Mouse (Mus musculus) urinary bladder, postnatal 25 days (tissue): ENCODE measurements around the gene Ube2d3.
"Not testable (repeated sequence)": the region's sequence is repeated elsewhere in the genome, so short reads cannot be mapped to it uniquely, and the experiment has no call there.

Experiments used
- DNase-seq: peaks from one replicate; pipeline ENCODE4 v3.0.0; 2022; ENCODE audit warnings: low spot score

The Ube2d3 gene

DNA sequence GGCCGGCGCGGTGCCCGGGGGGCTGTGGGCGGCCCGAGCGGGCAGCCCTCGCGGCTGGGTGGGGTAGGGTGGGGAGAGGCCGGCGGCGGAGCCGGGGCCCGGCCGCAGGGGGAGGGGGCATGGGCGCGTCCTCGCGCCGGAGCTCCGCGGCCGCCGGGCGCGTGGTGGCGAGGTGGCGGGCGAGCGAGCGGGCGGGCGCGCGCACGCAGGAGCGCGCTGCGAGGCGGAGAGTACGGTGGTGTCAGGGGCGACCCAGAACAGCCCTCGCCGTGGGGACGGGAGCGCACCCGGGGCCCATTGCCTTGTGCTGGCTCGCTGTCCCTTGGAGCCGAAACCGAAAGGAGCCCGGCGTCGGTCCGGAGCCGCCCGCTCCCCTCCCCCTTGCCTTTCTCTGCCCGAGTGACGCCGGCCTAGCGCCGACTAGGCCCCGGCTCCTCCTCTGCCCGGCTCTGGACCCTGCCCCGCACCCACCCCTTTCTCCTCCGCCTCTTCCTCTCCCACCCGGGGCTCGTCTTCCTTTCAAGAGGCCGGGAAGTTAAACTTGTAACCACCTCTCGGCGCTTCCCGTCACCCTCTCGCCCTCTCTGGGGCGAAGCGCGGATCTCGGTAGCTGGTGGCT lies 1.1 kb downstream of the Ube2d3 start:
- DNase-seq: peak; percentile 67

DNA sequence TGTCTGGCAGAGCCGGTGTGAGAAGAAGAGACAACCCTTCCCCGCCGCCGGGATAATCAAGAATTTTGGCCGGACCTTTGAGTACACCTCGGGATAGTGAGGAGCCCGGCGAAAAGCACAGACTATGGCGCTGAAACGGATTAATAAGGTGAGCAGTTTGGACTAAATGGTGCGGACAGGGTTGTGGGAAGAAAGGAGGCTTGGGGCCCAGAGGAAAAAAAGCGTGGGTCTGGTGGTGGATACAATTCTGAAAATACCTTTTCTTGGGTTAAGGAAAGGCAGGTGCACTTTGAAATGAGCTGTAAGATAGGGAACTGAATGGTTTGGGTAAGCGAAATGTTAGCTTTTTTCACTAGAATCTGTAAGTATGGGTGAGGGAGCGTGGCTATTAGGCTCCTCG lies 1.7 kb downstream of the Ube2d3 start:
- no peak for DNase-seq

DNA sequence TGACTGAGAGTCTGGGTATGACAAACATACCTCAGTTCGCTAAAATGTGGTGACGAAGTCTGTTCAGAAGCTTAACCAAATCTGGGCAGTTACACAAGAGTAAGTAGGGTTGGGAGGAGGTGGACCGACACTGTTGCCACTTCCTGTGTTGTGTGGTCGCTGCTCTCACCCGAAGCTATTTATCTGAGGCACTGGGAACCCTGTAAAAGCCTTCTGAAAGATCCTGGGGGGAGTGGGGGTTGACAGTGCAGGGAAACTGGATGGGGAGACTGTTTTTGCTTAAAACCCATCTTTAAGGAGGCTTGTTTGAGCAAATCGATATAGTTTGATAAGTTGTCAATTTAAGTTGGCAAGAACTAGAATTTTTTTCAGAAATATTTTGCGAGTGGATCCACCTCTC lies 2.3 kb downstream of the Ube2d3 start:
- peak; percentile 9 for DNase-seq

DNA sequence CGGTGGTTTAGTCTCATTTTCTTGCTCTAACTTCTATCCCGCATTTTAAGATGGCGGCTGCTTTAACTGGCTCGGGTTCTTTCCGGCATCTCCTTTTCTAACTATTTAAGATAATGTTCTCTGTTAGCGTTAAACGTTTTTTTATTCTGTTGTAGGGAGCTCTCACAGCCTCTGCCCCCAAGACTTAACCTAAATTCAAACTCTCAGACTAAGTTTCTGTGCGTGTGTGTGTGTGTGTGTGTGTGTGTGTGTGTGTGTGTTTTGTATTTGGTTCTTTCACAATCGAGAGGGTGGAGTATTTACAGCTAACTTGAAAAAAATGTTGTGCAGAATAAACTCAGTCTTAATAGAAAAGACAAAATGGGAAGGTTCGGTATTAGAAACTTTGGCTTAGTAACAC lies 2.7 kb downstream of the Ube2d3 start:
- no peak for DNase-seq

DNA sequence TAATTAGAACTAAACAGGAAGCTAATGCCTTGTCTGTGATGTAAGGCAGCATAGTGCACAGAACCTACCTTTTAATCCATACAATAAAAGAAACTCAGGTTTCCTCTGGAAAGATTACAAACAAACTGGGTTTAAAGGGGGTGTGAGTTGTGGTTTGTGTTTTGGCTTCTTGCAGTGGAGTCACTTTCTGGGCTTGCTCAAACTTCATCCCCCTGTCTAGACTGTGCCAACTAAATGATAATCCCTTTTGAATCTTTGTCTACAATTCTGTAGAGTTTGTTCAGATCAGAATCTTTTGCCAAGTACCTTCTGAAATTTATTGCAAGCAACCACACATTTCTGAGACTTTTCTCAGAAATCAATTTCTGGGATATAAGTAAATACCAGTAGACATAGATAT lies 7.0 kb downstream of the Ube2d3 start:
- no peak for DNase-seq

DNA sequence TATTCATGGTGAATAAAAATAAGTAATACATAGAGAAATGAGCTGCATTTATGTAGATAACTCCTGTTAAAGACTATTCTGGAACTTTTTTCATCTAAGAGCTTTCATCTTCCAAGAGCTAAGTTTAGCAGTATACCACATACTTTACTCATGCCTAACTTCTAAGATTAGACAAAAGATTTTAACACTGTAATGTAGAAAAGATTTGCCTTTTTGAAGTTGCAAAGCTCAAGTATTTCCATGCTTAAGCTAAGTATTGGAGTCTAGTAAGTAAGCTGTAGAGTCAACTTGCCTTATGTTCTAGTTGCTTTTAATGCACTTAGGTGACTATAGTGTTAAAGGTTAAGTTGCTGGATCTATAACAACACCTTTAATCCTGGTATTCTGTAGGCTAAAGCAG lies 21.0 kb downstream of the Ube2d3 start:
- DNase-seq: no peak

DNA sequence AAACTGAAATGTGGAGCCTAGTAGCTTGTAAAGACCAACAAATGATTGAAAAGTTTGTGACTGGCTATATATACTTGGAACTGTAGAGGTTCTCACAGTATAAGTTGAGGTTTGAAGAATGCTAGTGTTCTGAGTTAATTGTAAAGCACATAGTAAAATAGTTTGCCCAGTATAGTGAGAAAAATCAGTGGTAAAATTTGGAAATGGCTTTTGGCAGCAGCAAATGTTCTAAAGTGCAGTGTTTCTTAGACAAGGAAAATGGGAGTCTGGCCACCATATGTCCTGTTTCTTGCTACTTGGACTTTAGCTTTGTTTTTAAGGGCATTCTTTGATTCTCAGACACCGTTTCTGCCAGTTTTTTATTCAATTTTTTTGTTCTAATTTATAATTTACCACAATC lies 30.5 kb downstream of the Ube2d3 start:
- DNase-seq: no peak

DNA sequence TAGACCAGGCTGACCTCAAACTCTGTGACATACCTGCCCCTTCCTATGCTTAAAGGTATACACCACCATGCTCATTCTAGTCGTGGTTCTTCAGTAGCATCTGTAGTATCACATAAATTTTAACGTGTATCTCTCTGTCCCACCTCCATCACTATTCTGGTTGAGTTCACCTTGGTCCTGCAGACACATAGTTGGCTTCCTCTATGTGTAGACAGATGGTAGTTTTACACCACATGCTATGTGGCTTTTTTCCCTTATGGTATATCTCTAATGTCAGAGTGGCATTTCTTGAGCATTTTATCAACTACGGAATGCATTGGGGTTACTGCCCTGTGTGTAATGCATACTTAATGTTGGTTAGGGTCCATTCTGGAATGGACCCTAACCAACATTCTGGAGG lies 31.2 kb downstream of the Ube2d3 start:
- DNase-seq: no peak

DNA sequence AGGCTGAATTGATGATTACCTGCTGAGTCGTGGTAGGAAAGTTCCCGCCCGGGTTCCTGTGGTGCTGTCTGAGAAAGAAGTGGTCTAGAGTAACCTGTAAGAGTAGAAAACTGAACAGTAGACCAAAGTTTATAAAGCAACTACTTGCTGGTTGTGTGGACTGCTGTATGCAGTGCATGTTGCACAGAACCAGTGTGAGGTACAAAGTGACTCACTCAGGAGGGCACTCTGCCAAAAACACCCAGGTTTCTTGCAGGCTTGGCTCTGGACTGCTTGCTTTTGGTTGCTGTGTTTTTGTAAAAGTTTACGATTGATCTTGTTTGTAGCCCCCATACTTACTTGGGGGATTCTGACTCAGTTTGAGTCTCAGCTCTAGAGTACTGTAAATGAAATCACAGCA lies 32.0 kb downstream of the Ube2d3 start:
- peak; percentile 74 for DNase-seq

DNA sequence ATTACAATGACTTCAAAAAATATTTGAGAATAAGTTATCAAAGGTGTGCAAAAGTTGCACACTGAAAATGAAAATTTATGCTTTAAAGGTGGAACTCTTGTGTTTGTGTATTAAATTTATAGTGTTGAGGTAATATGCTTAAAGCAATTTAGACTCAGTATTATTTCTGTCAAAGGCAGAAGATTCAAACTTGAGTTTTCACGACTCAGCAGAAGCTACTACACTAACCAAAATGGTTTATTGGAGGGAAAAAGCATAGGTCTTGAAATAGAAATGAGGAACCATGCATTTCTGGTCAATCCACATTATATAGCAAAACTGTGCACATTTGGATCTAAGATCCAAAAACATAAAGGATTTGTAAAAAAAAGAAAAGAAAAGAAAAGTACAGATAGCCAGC lies 32.9 kb downstream of the Ube2d3 start:
- no peak for DNase-seq

DNA sequence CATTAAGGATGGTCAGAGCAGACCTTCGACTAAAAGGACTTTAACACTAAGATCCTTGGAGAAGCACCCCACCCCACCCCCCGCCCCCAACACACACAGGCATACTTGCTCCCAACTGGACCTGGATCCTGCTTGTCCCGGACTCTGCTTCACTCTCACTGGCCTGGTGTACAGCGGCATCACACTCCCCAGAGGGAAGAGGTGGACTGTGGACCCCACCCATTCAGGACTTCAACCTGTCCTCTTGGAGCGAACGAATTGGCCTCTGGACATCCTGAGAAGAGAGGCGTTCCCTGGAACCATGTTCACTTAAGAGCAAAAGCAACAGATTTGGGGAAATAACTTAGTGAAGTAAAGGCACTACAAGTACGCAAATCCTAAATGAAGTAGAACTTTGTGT lies 37.1 kb downstream of the Ube2d3 start:
- no peak for DNase-seq

DNA sequence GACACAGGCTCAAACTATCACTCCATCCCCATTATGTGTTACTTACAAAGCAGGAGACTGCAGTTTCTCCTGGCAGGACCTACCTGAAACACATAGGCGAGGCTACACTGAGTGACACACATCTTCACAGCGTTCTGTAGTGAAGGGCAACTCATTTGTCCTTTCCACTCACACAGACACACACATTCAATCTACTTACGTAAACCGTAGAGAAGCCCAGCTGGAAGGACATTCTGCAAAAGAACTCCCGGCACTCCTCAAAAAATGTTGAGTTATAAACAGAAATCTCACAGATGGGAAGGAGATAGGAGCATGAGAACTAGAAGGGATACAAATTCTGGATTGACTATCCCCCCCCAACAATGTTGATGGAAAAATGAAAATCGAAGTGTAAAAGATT lies 38.3 kb downstream of the Ube2d3 start:
- no peak for DNase-seq

DNA sequence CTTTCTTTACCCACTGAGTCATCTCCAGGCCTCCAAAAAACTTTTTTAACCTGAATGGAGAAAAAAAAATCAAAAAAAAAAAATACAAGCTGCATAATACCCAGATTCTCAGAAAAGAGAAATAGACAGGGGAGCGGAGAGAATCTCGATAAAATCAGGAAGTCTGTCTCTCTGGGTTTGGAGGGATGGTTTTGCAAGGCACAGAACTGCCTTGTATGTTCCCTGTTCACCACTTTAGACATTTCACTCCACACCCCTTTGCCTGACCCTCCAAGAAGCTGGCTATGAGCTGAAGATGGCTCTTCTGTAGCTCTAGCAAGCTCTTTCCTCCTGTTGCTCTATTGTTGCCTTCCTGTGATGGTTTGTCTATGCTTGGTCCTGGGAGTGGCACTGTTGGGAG lies 39.0 kb downstream of the Ube2d3 start:
- no peak for DNase-seq

DNA sequence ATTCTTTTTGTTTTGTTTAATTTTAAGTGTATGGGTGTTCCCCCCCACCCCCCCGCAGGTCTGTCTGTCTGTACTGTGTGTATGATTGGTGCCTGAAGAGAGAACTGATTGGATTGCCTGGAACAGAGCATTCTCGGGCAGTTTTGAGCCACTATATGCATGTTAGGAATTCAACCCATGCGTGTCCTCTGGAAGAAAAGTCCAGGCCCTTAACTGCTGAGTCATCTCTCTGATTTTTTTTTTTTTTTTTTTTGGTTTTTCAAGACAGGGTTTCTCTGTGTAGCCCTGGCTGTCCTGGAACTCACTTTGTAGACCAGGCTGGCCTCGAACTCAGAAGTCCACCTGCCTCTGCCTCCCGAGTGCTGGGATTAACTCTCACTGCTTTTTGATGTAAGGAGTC lies 41.1 kb downstream of the Ube2d3 start:
- DNase-seq: not testable (repeated sequence)

DNA sequence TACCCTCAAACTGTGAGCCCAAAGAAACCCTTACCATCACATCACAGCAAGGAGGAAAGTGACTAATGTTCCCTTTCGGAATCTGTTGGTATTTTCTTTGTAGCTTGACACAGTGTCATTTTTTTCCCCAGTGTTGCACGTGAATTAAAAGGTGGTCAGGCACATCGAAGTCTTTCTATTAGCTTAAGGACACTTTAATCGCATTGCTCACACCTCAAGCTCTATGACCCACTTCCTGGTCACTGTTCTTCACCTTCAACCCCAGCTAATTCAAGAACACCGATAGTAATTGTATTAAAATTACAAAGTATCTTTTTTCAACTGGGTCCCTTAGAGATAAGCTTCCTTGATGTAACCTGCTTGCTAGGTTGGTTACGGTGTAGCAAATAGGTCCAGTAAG lies 42.8 kb downstream of the Ube2d3 start:
- DNase-seq: no peak

DNA sequence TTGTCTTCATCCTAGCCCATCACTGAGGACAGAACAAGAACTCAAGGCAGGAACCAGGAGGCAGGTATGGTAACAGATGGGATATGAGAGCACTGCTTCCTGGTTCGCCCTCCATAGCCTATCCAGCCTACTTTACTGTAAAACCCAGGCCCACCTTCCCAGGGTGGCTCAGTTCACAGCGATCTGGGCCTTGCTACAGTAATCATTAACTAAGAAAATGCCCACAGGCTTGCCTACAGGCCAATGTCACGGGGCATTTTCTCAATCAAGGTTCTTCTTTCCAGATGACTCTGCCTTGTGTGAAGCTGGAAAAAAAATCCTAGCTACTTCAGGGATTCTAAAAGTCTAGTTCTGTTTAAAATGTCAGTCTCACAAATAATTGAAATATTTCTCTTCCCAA lies 43.7 kb downstream of the Ube2d3 start:
- no peak for DNase-seq

DNA sequence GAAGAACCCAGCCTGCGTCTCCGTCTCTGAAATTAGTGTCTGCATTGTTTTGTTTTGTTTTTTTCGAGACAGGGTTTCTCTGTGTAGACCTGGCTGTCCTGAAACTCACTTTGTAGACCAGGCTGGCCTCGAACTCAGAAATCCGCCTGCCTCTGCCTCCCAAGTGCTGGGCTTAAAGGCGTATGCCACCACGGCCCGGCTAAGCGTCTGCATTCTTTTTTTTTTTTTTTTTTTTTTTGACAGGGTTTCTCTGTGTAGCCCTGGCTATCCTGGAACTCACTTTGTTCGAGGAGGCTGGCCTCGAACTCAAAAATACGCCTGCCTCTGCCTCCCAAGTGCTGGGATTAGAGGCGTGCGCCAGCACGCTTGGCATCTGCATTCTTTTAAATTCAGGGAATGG lies 46.7 kb downstream of the Ube2d3 start:
- DNase-seq: not testable (repeated sequence)

DNA sequence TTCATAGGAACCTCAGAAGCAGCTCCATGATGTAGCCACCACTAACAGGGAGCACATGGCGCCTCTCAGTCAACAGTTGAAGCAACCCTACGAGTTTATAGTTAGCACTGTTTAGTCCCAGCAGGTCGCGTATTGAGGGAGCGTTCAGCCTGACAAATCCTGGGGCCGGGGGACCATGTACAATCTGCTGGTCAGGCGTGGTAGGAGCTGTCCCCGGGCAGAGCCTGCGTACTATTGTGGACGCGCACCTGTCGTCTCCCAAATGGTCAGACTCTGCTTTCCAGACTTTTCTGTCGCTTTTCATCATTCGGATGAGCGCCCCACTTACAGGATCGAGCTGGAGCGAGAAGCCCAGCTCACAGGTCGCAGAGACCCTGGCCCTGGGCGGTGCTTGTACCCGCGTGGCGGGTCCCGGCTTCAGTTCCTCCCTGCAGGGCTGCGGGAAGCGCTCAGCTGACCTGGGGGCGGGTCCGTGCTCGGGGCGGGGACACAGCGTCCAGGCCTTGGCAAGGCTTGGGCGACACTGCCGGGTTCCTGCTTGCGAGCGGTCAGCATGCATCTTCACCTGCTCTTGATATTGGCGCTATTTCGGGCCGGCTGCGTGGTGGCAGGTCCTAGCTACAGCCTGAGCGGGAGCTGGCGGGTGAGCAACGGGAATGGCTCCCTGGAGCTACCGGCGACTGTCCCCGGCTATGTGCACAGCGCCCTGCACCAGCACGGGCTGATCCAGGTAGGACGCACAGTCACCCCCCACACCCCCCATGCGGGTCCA lies 47.4 kb downstream of the Ube2d3 start, which contains the start of gene Manba:
Gene Manba, plus strand, starts transcription at position 484 of the 772 bp plus-strand sequence.
- peak; percentile 66 for DNase-seq

DNA sequence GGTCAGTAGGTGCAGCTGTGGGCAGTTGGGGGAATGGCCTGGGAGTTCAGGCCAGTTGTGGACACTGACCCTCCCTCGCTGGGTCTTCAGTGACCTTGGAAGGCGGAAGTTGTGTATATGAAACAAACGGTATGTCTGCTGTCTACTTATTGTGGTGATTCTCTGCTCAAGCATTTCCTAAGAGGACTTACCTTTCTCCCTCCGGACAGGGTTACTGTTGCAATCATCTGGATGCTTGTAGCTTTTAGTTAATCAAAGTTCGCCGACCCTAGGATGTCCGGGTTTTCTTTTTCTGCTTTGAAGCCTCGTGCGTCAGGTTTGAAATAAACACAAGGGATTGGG lies 47.9 kb downstream of the Ube2d3 start:
- DNase-seq: no peak

DNA sequence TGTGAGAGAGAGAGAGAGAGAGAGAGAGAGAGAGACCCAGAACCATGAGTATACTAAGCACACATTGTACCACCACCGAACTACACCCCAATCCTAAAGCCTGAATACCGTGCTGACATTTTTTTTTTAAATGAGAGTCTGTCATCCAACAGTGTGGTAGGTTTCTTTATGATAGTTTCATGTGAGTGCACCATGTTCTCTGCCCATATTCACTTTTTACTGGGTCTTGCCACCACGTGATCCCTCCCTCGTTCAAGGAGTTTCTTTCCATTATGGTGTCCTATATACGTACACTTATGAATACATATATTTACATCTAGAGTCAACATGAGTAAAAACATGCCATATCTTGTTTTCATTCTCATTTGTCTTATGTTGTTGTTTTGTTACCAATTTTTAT lies 48.4 kb downstream of the Ube2d3 start:
- no peak for DNase-seq

DNA sequence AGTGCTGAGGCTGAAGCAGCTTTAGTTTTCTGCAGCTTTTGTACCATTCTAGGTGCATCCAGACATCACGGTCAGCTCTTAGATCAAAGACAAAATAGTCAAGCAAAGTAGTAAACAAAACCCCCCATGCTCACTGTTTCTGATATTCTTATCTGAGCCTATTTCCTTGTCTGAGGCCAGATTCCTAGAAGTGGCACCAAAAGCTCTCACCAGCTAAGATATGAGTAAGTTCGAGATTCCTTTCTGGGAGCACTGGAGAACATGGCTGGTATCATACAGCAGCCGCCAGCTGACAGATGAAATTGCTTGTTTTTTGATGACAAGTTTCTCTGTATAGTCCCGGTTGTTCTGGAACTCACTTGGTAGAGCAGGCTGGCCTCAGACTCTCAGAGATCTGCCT lies 49.9 kb downstream of the Ube2d3 start:
- no peak for DNase-seq

DNA sequence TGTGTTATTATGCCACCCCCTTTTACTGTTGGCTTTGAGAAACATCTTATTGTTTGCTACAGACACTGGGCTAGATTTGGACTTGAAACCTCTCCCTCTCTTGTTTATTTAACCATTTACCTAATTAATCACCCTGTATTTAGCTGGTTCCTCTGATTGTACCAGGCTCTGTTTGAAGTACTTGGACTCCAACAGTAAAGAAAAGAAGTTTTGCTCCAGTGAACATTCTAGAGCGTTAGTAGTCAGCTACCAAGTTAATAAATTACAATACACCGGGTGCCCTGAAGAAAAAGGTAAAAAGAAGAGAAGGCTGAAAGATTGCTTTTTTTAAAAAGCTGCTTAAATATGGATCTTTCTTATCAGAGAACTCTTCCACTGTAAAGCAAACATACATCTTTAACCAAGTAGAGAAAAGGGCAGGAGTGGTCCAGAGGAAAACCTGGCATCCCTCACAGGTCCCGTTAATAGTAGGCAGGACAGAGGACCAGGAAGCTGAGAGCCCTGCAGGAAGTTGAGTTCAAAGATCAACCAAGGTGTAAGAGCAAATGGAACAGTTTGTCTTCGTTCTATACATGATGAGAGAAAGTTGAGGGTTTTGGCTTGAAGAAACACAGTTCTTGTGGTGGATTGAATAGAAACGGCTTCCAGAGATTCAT lies 52.0 kb downstream of the Ube2d3 start:
- no peak for DNase-seq

DNA sequence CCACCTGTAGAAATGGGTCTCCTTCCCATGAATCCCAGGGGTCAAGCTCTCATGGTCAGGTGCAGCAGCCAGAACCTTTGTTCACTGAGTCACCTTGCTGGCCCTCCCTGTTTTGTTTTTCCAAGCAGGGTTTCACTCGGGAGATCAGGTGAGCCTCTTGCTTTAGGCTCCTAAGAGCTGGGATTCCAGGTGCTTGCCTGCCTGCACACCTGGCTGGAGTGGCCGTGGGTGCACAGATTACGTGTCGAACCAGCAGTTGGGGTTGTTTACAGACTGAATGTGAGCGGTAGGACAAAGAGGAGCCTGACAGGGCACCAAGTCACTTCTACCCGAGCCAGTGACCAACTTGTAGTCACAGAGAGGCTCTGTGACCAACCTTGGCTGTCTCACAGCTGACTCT lies 53.2 kb downstream of the Ube2d3 start:
- no peak for DNase-seq

DNA sequence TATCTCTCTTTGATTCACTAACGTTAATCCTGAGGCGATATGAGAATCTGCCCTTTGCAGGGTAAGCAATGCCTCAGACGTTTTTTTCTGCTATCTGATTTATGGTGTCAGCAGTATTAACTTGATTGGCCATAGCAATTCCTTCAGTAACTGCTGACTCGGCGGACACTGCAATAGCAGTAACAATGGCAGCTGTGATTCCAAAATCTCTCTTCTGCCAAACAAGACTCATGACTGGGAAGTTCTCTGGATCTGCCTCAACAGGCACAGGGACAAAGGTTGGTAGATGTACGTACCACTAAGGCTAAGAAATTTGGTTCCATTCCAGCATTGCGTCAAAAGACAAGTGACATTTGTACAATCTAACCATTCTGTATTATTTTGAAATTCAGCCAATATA lies 55.4 kb downstream of the Ube2d3 start:
- DNase-seq: not testable (repeated sequence)
